Mouse (Mus musculus): ENCODE measurements around the gene Gm45208. TPM values are rescaled to one million over a fixed set of nuclear protein-coding genes. Genes with fewer than 3 reads are reported as not detected.
A peak's percentile ranks its signal among the peaks of the same experiment; 100 is the strongest.

Gene Gm45208
- not detected for total RNA-seq (2021)
- long read RNA-seq, experiment 1, partial matches to known transcripts: 0 of 2 reads
- long read RNA-seq, experiment 1, other reads (novel, unspliced or antisense): 2 of 2 reads
- long read RNA-seq, experiment 2, partial matches to known transcripts: 0 of 1 reads
- long read RNA-seq, experiment 2, other reads (novel, unspliced or antisense): 1 of 1 reads

- H3K4me3 ChIP-seq: peak within 1 kb of the TSS; percentile 87
- no peak for TF ChIP-seq CTCF (IDR thresholded peaks at IDR 0.05)
- peak; percentile 75 for DNase-seq
- H3K27ac ChIP-seq: peak within 1 kb of the TSS; percentile 97
- intact Hi-C loops (cut with DNase I): no loop called here
Measured at GRCm38 (mm10) chrX:7721514-7722281, at the start of gene Gm45208. Gene Gm45208 (plus strand): TSS chrX:7722245.

- peak; percentile 38 for DNase-seq
- no peak overlapping the region for H3K4me3 ChIP-seq
- intact Hi-C loops (cut with DNase I): no loop called here
Measured at GRCm38 (mm10) chrX:7672739-7673138, 49.3 kb upstream of the Gm45208 start.

GRCm38 (mm10) chrX:7673578-7674281 is 48.3 kb upstream of the Gm45208 start:
- DNase-seq: peak; percentile 42
- H3K27ac ChIP-seq: peak overlapping the region; percentile 88
- intact Hi-C loops (cut with DNase I): no loop called here
- TF ChIP-seq CTCF (IDR thresholded peaks at IDR 0.05): no peak
- H3K4me3 ChIP-seq: peak overlapping the region; percentile 37

More at GRCm38 (mm10) chrX:7672739-7673138, 49.3 kb upstream of the Gm45208 start:
- H3K27ac ChIP-seq: peak overlapping the region; percentile 88
- TF ChIP-seq CTCF (IDR thresholded peaks at IDR 0.05): no peak

GRCm38 (mm10) chrX:7674284-7675000 is 47.6 kb upstream of the Gm45208 start:
- no peak for TF ChIP-seq CTCF (IDR thresholded peaks at IDR 0.05)
- peak overlapping the region; percentile 88 for H3K27ac ChIP-seq
- H3K4me3 ChIP-seq: peak overlapping the region; percentile 37
- no peak for DNase-seq
- intact Hi-C loops (cut with DNase I): no loop called here

- no peak for DNase-seq
- Histone ChIP-seq H3K4me3 (peak overlapping the region; percentile 37), H3K27ac (peak overlapping the region; percentile 88; the same call in 1 of the 2 replicates)
- no peak for TF ChIP-seq CTCF (IDR thresholded peaks at IDR 0.05)
- intact Hi-C loops (cut with DNase I): no loop called here
Measured at GRCm38 (mm10) chrX:7675001-7675380, 47.1 kb upstream of the Gm45208 start.

GRCm38 (mm10) chrX:7678986-7679385 is 43.1 kb upstream of the Gm45208 start:
- Histone ChIP-seq H3K4me3 (peak overlapping the region; percentile 75), H3K27ac (peak overlapping the region; percentile 90)
- no peak for DNase-seq
- TF ChIP-seq CTCF (IDR thresholded peaks at IDR 0.05): peak; percentile 20; the same call in 1 of the 2 replicates
- intact Hi-C loops (cut with DNase I): no loop called here

GRCm38 (mm10) chrX:7679405-7680056 is 42.5 kb upstream of the Gm45208 start:
- intact Hi-C loops (cut with DNase I): no loop called here

GRCm38 (mm10) chrX:7680057-7680412 is 42.0 kb upstream of the Gm45208 start:
- H3K27ac ChIP-seq: peak overlapping the region; percentile 90
- intact Hi-C loops (cut with DNase I): no loop called here
- no peak for TF ChIP-seq CTCF (IDR thresholded peaks at IDR 0.05)
- no peak for DNase-seq
- peak overlapping the region; percentile 75 for H3K4me3 ChIP-seq

More at GRCm38 (mm10) chrX:7679405-7680056, 42.5 kb upstream of the Gm45208 start:
- H3K4me3 ChIP-seq: peak overlapping the region; percentile 75
- H3K27ac ChIP-seq: peak overlapping the region; percentile 90
- peak; percentile 95 for DNase-seq
- TF ChIP-seq CTCF (IDR thresholded peaks at IDR 0.05): peak; percentile 93

GRCm38 (mm10) chrX:7680864-7681263 is 41.2 kb upstream of the Gm45208 start, which contains the start of gene Magix:
Gene Magix (minus strand): TSS chrX:7681251.
- no peak for TF ChIP-seq CTCF (IDR thresholded peaks at IDR 0.05)
- Histone ChIP-seq H3K27ac (peak within 1 kb of the TSS; percentile 90), H3K4me3 (peak within 1 kb of the TSS; percentile 75)
- peak; percentile 76 for DNase-seq
- intact Hi-C loops (cut with DNase I): no loop called here

- H3K27ac ChIP-seq: no peak overlapping the region
- DNase-seq: no peak
- no peak overlapping the region for H3K4me3 ChIP-seq
- no peak for TF ChIP-seq CTCF (IDR thresholded peaks at IDR 0.05)
- intact Hi-C loops (cut with DNase I): no loop called here
Measured at GRCm38 (mm10) chrX:7688321-7688720, 33.7 kb upstream of the Gm45208 start.

GRCm38 (mm10) chrX:7690486-7690885 is 31.6 kb upstream of the Gm45208 start:
- peak overlapping the region; percentile 17; the same call in 1 of the 2 replicates for H3K27ac ChIP-seq
- no peak for TF ChIP-seq CTCF (IDR thresholded peaks at IDR 0.05)
- intact Hi-C loops (cut with DNase I): loop anchor here (5.0 to 10.0 kb wide), 3 partner anchors 43 to 268 kb away; partner anchors contain the start of genes Foxp3 and Ppp1r3f
- DNase-seq: no peak
- H3K4me3 ChIP-seq: no peak overlapping the region
